Mouse (Mus musculus): ENCODE measurements around the gene Dpysl5.

Gene Dpysl5

DNA sequence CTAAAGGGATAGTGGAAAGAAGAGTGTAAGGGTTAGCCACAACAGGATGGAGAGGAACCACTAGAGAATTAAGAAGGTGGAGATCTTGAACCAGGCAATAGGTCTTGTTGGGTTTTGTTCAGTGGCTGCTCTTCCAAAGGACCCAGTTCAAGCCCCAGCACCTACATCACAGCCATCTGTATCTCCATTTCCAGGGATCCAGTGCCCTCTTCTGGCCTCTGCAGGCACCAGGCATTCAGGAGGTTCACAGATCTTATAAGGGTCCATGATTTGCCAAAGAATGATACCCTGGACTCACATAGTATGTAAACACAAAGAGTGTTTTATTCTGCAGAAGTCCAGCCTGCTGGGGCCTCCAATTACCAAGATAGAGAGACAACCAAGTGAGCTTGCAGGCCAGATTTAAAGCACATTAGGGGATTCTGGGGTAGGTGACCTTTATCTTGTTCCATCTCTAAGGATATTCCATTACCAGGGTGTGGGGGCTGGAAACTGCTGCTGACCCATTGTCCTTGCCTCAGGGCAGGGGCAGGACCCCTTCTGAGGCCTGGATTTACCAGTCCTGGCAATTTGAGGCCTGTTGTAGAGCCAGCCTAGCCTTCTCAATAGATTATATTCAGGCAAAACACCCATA lies 28.3 kb upstream of the Dpysl5 start:
- no peak for TF ChIP-seq GATA4 (IDR thresholded peaks at IDR 0.05; ENCODE audit: insufficient replicate concordance, low read length)

DNA sequence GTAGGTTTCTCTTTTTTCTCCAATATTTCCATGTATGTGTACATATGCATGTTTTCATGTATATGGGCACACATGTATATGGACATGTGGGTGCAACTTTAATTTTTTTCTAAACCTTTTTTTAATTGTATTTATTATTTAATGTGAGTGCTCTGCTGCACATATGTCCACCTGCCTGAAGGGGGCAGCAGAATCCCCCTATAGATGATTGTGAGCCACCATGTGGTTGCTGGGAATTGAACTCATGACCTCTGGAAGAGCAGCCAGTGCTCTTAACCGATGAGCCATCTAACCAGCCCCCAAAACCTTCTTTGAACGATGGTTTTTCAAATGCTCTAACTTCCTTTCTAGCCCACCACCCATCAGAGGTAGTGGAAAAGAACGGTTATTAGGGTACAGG lies 27.4 kb upstream of the Dpysl5 start:
- TF ChIP-seq GATA4 (IDR thresholded peaks at IDR 0.05; ENCODE audit: insufficient replicate concordance, low read length) = no peak

DNA sequence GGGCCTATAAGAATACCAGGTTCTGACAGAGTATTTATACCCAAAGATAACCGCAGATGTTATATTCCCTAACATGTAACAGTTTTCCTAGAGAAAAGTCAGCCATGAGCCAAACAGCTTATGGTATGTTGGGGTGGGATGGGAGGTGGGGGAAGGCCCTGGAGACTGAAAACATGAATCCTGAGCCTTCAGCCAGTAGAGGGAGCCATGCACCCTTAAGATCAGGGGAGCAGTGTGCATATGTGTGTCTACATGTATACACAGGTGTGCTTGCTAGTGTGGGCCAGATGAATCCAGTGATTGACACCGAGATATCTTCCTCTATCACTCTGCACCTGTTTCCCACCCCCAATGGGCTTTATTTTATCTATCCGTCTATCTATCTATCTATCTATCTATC lies 24.6 kb upstream of the Dpysl5 start:
- TF ChIP-seq GATA4 (IDR thresholded peaks at IDR 0.05; ENCODE audit: insufficient replicate concordance, low read length) = no peak

DNA sequence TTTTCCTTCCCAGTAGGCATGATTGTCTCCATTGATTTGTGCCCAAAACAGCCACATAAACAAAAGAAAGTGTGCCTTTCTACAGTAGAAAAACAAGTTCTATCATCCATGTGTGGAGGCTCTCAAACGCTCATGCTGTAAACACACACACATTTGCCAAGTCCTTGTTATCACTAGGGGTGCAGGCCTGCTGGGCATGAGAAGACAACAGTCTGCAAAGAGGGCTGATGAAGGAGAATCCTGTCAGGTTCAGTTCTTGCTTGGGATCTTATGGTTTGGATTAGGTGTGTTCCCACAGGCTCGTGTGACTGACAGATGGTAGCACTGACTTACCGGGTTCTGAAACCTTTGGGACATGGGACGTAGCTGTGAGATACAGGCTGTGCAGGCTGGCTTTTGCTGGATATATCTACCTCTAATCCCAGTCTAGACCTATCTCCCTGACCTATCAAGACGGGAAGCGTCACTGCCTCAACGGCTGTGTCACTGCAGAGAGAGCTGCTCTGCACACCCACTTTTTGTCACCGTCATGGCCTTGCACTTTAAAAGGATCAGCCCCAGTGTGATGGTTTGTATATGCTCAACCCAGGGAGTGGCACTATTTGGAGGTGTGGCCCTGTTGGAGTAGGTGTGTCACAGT lies 10.9 kb upstream of the Dpysl5 start:
- no peak for TF ChIP-seq GATA4 (IDR thresholded peaks at IDR 0.05; ENCODE audit: insufficient replicate concordance, low read length)

DNA sequence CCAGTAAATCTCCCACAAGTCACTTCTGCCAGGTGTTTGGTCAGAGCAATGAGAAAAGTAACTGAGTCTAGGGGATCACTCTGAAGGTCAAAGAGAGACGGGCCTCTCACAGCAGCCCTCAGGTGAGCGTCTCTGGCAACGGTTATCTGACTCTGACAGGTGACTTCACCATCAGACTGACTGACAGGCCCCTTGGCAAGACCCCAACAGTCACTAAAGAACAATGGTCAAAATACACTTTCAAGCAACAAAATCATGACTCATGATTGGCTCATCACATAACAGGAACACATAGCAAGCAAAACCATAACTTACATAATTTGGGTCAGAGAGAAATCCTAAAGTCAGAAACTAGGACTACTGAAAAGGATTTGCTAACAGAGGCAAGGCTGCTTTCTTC lies 9.5 kb upstream of the Dpysl5 start:
- TF ChIP-seq GATA4 (IDR thresholded peaks at IDR 0.05; ENCODE audit: insufficient replicate concordance, low read length) = no peak

DNA sequence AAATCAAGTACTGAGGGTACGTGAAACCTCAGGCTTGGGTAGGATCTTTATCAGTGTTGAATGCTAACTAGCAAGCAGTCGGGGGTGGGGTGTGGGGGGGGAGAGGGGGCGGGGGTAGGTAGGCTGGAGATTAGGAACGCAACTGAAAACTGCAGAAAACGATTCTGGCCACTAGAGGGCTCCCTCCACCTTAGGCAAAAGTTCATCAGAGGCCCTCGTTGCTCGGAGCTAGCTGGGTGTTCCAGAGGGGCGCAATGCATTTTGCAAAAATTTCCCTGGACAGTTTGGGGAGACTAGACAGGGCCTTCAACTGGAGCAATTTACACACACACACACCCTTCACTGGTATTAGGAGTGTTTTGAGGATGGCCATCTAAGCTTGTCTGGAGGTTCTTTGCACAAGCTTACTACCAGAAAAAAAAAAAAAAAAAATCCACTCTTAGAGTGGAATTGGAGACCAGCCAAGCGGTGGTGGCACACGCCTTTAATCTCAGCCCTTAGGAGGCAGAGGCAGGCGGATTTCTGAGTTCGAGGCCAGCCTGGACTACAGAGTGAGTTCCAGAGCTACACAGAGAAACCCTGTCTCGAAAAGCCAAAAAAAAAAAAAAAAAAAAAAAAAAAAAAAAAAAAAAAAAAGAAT lies 1.5 kb upstream of the Dpysl5 start:
- TF ChIP-seq GATA4 (IDR thresholded peaks at IDR 0.05; ENCODE audit: insufficient replicate concordance, low read length) = no peak

DNA sequence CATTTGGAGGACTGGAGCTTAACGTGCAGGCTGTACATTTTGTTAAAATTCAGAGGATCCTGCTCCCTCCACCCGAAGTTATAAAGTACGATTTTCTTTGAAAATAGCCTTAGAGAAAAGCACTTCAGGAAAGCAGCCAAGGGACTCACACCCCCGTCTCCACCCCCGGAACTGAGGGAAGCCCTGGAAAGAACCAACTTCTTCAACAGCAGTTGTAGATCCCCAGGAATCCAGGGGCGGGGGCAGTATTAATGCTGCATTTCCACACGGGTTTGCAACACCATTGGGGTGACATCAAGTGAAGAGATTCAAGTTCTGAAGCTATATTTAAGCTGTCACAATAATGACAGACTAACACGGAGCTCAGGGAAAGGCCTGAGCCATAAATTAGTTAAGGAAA lies 878 bp upstream of the Dpysl5 start:
- no peak for TF ChIP-seq GATA4 (IDR thresholded peaks at IDR 0.05; ENCODE audit: insufficient replicate concordance, low read length)

DNA sequence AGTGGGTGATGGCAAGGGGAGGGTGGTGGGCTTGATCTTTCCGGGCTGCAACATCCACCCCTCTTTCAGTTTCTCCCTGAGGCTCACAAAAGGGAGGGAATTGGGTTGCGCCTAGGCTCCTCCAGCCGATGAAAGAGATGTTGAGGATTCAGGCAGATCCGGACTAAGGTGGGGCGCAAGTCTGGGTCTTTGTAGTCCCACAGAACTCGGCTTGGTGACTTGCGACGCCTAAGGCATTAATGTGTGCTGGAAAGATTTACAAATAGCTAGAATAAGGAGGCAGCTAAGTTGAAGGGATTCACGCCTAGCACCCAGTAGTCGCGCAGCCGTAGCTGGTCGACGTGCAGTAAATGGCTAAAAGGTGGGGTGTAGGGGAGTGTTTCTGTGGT lies 632 bp downstream of the Dpysl5 start:
- TF ChIP-seq GATA4 (IDR thresholded peaks at IDR 0.05; ENCODE audit: insufficient replicate concordance, low read length) = no peak

DNA sequence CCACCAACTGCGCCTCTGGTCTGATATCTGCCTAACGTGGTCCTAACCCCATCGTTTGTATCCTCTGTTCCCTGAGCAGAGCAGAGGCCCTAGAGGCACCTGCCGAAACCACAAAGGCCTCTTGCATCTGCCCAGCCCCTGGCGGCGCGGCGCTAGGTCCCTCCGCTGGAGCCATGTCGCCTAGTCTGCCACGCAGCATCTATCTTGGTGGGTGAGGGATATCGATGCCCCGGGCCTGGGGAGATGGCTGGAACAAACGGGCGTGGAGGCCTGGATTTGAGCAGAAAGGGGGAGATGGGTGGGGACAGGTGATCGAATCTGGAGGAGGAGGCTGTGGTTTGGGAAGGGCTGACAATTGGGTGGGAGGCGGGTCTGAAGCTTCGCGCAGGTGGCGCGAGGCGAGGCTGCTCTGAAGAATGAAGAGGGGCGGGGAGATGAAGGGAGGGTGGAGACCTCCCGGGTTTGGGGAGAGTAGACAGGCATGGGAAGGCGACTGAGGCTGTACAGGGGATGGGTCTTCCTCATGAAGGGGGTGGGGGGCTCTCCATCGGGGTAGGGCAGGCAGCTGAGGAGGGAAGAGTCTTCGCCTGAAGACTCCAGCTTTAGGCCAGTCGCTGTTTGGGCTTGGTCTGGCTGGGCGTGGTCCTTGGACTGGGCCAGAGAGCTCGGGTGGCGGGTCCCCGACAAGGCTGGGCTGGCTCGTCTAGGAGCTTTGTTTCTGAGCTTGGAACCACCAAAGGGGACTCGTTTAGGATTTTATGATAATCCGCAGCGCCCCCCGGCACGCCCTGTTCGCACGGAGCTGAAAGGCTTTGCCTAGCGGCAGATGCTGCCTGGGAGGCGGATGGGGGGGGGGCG lies 1.3 kb downstream of the Dpysl5 start:
- TF ChIP-seq GATA4 (IDR thresholded peaks at IDR 0.05; ENCODE audit: insufficient replicate concordance, low read length) = no peak

DNA sequence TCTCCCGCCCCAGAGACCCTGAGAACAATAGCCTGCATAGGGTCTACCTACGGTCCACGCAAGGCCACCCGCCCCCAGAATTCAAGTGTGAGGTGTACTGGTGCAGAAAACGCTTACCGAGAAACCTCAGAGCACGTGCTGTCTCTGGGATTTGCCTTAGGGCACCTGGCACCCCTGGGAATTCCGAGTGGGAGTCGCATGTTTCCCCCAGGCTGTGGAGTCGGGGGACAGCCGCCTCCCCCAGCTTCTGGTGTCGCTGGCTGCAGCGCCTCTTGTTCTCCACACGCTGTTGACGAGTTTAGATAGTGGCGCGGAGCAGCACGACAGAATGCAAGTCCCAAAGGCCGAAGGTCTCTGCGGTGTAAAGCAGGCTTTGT lies 1.9 kb downstream of the Dpysl5 start:
- TF ChIP-seq GATA4 (IDR thresholded peaks at IDR 0.05; ENCODE audit: insufficient replicate concordance, low read length) = no peak

DNA sequence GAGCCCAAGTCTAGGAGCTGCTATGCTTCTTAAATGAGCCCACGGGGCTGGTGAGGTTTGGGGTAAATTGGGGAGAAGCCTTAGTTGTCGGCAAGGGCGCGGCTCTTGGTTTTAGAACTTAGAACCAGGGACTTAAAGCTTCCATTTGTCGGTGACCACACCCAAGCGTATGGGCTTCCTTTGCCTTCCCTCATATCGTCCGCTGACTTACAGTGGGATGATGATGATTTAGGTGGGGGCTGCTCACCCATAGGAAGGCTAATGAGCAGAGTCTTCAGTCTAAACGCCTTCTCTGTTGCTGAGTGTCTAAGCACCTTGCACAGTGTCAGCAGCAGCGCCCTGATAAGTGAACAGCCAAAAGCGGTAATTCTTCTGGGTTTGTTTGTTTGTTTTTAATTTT lies 2.3 kb downstream of the Dpysl5 start:
- TF ChIP-seq GATA4 (IDR thresholded peaks at IDR 0.05; ENCODE audit: insufficient replicate concordance, low read length) = no peak

DNA sequence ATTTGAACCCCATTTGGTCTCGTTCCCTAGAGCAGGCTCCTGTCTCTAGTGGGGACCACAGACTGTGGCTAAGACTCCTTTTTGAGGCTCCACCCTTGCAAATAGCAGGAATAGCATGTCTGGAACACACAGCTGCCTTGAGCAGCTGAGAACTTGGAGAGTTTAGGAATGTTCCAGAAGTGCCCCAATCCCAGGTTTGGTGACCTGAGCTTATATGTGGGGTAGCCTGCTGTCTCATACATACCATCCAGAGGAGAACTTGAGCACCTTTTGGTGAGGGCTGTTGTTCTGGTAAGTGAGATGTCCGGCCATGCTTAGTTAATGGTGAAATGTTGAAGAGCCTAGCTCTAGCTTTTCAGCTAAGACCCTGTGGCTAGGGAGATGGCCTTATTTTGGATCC lies 4.9 kb downstream of the Dpysl5 start:
- no peak for TF ChIP-seq GATA4 (IDR thresholded peaks at IDR 0.05; ENCODE audit: insufficient replicate concordance, low read length)

DNA sequence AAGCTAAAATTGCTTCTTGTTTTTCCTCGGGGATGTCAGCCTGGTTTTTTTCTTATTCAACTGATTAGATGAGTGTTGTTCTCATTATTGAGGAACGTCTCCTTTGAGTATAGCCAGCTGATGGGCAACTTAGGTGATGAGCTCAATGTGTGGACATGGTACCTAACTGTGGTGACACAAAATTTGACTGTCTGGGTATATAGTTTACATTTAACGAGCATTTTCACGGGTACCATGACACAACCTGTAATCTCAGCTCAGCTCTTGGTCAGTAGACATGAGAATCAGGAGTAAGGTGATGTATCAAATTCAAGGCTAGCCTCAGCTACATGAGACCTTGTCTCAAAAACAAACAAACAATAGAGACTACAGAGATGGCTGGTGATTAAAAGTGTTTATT lies 6.1 kb downstream of the Dpysl5 start:
- TF ChIP-seq GATA4 (IDR thresholded peaks at IDR 0.05; ENCODE audit: insufficient replicate concordance, low read length) = no peak

DNA sequence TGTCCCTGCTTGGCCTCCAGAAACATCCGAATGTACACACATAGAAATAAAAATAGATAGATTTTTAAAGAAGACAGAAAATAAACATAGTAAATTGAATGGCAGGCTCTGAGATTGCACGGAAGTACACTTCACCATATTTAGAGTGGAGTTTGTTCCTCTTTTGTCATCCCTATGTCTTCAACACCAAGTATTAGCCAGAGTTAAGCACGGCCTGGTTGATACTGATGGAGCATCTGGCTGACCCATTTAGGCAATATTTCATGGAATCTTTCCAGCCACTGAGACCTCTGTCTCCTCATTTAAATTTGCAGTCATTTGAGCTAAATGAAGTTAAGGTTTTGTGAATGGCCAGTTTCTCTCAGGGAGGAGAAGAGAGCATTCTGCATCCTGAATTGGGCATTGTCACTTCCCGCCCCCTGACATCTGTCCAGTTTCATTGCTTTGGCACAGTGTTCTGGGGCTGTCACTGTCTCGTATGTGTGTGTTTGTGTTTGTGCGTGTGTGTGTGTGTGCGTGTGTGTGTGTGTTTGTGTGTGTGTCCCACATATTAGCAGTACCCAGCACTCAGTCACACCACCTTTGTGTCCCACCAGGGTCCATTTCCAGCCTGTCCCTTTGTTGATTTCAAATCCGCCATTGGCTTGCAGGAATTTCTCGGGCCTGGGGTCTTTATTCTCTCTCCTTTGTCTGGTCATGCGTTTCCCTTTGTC lies 6.8 kb downstream of the Dpysl5 start:
- no peak for TF ChIP-seq GATA4 (IDR thresholded peaks at IDR 0.05; ENCODE audit: insufficient replicate concordance, low read length)

DNA sequence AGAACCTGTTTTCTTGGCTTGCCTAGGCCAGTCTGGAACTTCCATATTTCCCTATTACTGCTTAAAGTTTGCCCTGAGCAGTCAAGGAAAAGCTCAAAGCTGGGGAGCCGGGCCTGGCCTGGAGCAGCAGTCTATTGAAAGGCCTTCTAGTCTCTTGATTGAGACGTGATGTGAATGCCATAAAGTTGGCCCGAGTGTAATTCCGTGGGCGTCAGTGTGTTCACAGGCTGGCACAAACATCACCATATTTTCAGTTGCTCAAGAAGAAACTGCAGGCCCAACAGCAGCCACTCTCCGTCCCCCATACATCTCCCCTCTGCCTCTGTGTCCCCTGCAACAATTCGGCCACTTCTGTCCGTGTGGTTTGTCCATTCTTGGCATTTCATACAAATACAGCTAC lies 10.6 kb downstream of the Dpysl5 start:
- TF ChIP-seq GATA4 (IDR thresholded peaks at IDR 0.05; ENCODE audit: insufficient replicate concordance, low read length) = no peak

Data from liver, adult (tissue).